Mouse (Mus musculus) CH12.LX (cell line): ENCODE measurements around the gene Fgfr2. TPM values are rescaled to one million over a fixed set of nuclear protein-coding genes. Genes with fewer than 3 reads are reported as not detected.

ENCODE experiments used
- DNase-seq: peaks from one replicate; pipeline ENCODE4 v3.0.0-alpha.2; 2013; ENCODE audit errors: extremely low read depth
- H3K27ac ChIP-seq: 2 replicates; pipeline ENCODE4 v1.5.1; 2012; ENCODE audit warnings: low read depth, mild to moderate bottlenecking, control low read depth, moderate library complexity; ENCODE audit not compliant: insufficient read depth
- H3K27me3 ChIP-seq: replicated peaks from 2 replicates; pipeline ENCODE3; 2012; ENCODE audit warnings: inconsistent platforms
- H3K36me3 ChIP-seq, 2 experiments: replicated peaks in 1 of 2; 2 replicates each; pipeline versions ENCODE3 to v1.6.1; 2012; ENCODE audit warnings: inconsistent platforms in 1 of 2, low read length in 1 of 2, mild to moderate bottlenecking in 1 of 2, mixed read lengths in 1 of 2, moderate library complexity in 1 of 2; ENCODE audit not compliant: control insufficient read depth in 1 of 2, insufficient read depth in 1 of 2
- H3K4me1 ChIP-seq, 2 experiments: 2 replicates each; pipeline ENCODE4 v1.6.1; 2012; ENCODE audit warnings: inconsistent platforms in 1 of 2, moderate library complexity in 1 of 2; ENCODE audit not compliant: insufficient read depth in 2 of 2, control insufficient read depth in 1 of 2
- H3K4me2 ChIP-seq: 2 replicates; pipeline ENCODE4 v1.6.1; 2012; ENCODE audit warnings: low read depth, mild to moderate bottlenecking, control low read depth; ENCODE audit not compliant: poor library complexity, insufficient read depth, severe bottlenecking
- H3K4me3 ChIP-seq, 3 experiments: fragments of 150-350 bp in 1 of 3; sonication (generic) in 1 of 3; replicated peaks in 1 of 3; 2 replicates each; pipeline versions ENCODE3 to v1.5.1; 2011 to 2012; ENCODE audit warnings: low read depth in 2 of 3, low read length in 2 of 3, mild to moderate bottlenecking in 2 of 3, moderate library complexity in 2 of 3, control low read depth in 1 of 3, improper control_type of control experiment in 1 of 3, inconsistent platforms in 1 of 3, mixed read lengths in 1 of 3; ENCODE audit not compliant: poor library complexity in 1 of 3
- H3K79me2 ChIP-seq: replicated peaks from 2 replicates; pipeline ENCODE4 v1.6.1; 2012; ENCODE audit warnings: mild to moderate bottlenecking, moderate library complexity; ENCODE audit not compliant: control insufficient read depth, poor library complexity, insufficient read depth, severe bottlenecking; ENCODE audit errors: extremely low read depth
- H3K9ac ChIP-seq: 2 replicates; pipeline ENCODE4 v1.6.1; 2012; ENCODE audit warnings: low read depth, mild to moderate bottlenecking, control low read depth, moderate library complexity; ENCODE audit not compliant: insufficient read depth
- H3K9me3 ChIP-seq: replicated peaks from 2 replicates; pipeline ENCODE3; 2012; ENCODE audit warnings: low read length, inconsistent platforms, mixed read lengths
- BHLHE40 ChIP-seq: IDR thresholded peaks from 2 replicates; pipeline ENCODE4 v1.6.1; 2011; ENCODE audit warnings: mild to moderate bottlenecking, low read depth, low read length, improper control_type of control experiment
- CTCF ChIP-seq, 2 experiments: IDR thresholded peaks in 1 of 2; conservative IDR thresholded peaks in 1 of 2; 2 replicates each; pipeline ENCODE4 v1.5.1; 2011 to 2012; ENCODE audit warnings: low read depth in 2 of 2, low read length in 2 of 2, improper control_type of control experiment in 1 of 2, inconsistent platforms in 1 of 2, mild to moderate bottlenecking in 1 of 2, moderate library complexity in 1 of 2
- ELF1 ChIP-seq: IDR thresholded peaks from 2 replicates; pipeline ENCODE4 v1.6.1; 2014; ENCODE audit warnings: low read depth, mild to moderate bottlenecking, inconsistent platforms, low read length, improper control_type of control experiment
- JUN ChIP-seq: IDR thresholded peaks from 2 replicates; pipeline ENCODE4 v1.6.1; 2011; ENCODE audit warnings: low read depth, mild to moderate bottlenecking, low read length, improper control_type of control experiment, moderate library complexity; ENCODE audit not compliant: insufficient read depth
- JUND ChIP-seq: conservative IDR thresholded peaks from 2 replicates; pipeline ENCODE4 v1.6.1; 2011; ENCODE audit warnings: low read depth, low read length, improper control_type of control experiment
- KAT2A ChIP-seq: IDR thresholded peaks from 2 replicates; pipeline ENCODE4 v1.6.1; 2012; ENCODE audit warnings: low read length, improper control_type of control experiment, inconsistent platforms; ENCODE audit not compliant: insufficient replicate concordance
- MAFK ChIP-seq: IDR thresholded peaks from 2 replicates; pipeline ENCODE4 v1.6.1; 2011; ENCODE audit warnings: low read length, improper control_type of control experiment; ENCODE audit not compliant: insufficient replicate concordance
- MAZ ChIP-seq: IDR thresholded peaks from 2 replicates; pipeline ENCODE4 v1.6.1; 2012; ENCODE audit warnings: low read depth, mild to moderate bottlenecking, inconsistent platforms, low read length, improper control_type of control experiment, moderate library complexity
- MEF2A ChIP-seq: IDR thresholded peaks from 2 replicates; pipeline ENCODE4 v1.6.1; 2014; ENCODE audit warnings: low read depth, mild to moderate bottlenecking, inconsistent platforms, low read length, improper control_type of control experiment, borderline replicate concordance
- MXI1 ChIP-seq: IDR thresholded peaks from 2 replicates; pipeline ENCODE4 v1.6.1; 2011; ENCODE audit warnings: mild to moderate bottlenecking, low read depth, low read length, improper control_type of control experiment
- PAX5 ChIP-seq: IDR thresholded peaks from 2 replicates; pipeline ENCODE4 v1.6.1; 2012; ENCODE audit warnings: low read length, inconsistent platforms, mixed read lengths
- POLR2A ChIP-seq: IDR thresholded peaks from 2 replicates; pipeline ENCODE4 v1.6.1; 2011; ENCODE audit warnings: low read depth, mild to moderate bottlenecking, improper control_type of control experiment, low read length
- POLR2AphosphoS2 ChIP-seq: IDR thresholded peaks from 2 replicates; pipeline ENCODE4 v1.6.1; 2011; ENCODE audit warnings: low read depth, low read length, improper control_type of control experiment
- RAD21 ChIP-seq: IDR thresholded peaks from 2 replicates; pipeline ENCODE4 v1.6.1; 2011; ENCODE audit warnings: low read depth, mild to moderate bottlenecking, low read length, improper control_type of control experiment, moderate library complexity
- RCOR1 ChIP-seq: conservative IDR thresholded peaks from 2 replicates; pipeline ENCODE4 v1.6.1; 2012; ENCODE audit warnings: low read depth, mild to moderate bottlenecking, inconsistent platforms, low read length, improper control_type of control experiment
- SIN3A ChIP-seq: IDR thresholded peaks from 2 replicates; pipeline ENCODE4 v1.6.1; 2012; ENCODE audit warnings: low read length, improper control_type of control experiment, inconsistent platforms
- UBTF ChIP-seq: IDR thresholded peaks from 2 replicates; pipeline ENCODE4 v1.6.1; 2012; ENCODE audit warnings: low read depth, mild to moderate bottlenecking, inconsistent platforms, low read length, improper control_type of control experiment, moderate library complexity
- ZC3H11A ChIP-seq: IDR thresholded peaks from 2 replicates; pipeline ENCODE4 v1.6.1; 2012; ENCODE audit warnings: low read depth, mild to moderate bottlenecking, inconsistent platforms, low read length, improper control_type of control experiment
- ZKSCAN1 ChIP-seq: IDR thresholded peaks from 2 replicates; pipeline ENCODE4 v1.6.1; 2012; ENCODE audit warnings: low read depth, inconsistent platforms, low read length, improper control_type of control experiment, borderline replicate concordance
- ZMIZ1 ChIP-seq: IDR thresholded peaks from 2 replicates; pipeline ENCODE4 v1.6.1; 2012; ENCODE audit warnings: low read depth, mild to moderate bottlenecking, inconsistent platforms, low read length, improper control_type of control experiment
- ZNF384 ChIP-seq: IDR thresholded peaks from 2 replicates; pipeline ENCODE4 v1.6.1; 2012; ENCODE audit warnings: low read depth, low read length, improper control_type of control experiment, inconsistent platforms
- dilution Hi-C: fragments of 300-500 bp; cut with MboI; formaldehyde crosslinking; loops from 2 replicates; pipeline ENCODE4 v1.14.3; 2020; ENCODE audit warnings: low sequenced_read_pairs; ENCODE audit not compliant: extremely low pct_unique_long_range_greater_than_20kb, extremely low pct_ligation_motif_present
- in situ Hi-C: fragments of 300-500 bp; cut with MboI; formaldehyde crosslinking; loops from 3 replicates; pipeline ENCODE4 v1.14.3; 2019; ENCODE audit warnings: low sequenced_read_pairs, low pct_ligation_motif_present, low pct_unique_long_range_greater_than_20kb, mixed read lengths
- polyA plus RNA-seq: library from polyadenylated mRNA; unstranded; fragments of >175 nt; gene quantifications from 2 replicates; pipeline ENCODE4 v1.2.1, GENCODE M21; 2012; ENCODE audit warnings: low read depth; ENCODE audit not compliant: insufficient read length
- total RNA-seq, 2 experiments: library from RNA; depleted of rRNA; stranded (reverse); fragments of 300-350 nt in 1 of 2; fragments of >200 nt in 1 of 2; gene quantifications; 2 replicates each; pipeline ENCODE4 v1.2.3; 2012 to 2014

The Fgfr2 gene
- total and polyA plus RNA-seq, 3 experiments: not detected

DNA sequence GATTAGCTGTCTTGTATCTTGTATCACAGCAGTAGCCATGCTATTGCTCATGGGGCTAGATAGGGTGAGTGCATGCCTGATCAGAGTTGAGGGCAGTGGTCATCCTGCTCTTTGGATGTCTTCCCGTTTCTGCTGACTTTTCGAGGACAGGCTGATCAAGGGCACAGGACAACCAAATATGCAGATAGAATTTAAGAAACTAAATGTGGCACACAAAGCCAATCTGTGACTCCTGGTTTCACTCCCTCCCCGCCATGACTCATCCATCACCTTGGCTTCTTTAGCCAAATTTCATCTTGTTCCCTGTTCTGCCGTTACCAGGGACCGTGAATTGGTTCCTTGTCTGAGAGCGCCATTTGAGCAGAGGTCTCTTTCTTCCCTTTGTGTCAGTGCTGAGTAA is 1469.7 kb downstream of the Fgfr2 start:
- Histone ChIP-seq H3K4me3 (no peak overlapping the region), H3K4me1 (no peaks in the 10 kb centered on the region), H3K27ac (no peak overlapping the region), H3K79me2 (no peaks in the 10 kb centered on the region), H3K27me3 (peaks cover 90% of the 10 kb centered on the region), H3K4me2 (no peak overlapping the region), H3K9me3 (peaks cover 8% of the 10 kb centered on the region), H3K36me3 (no peaks in the 10 kb centered on the region), H3K9ac (no peak overlapping the region)
- no peak for TF ChIP-seq BHLHE40
- TF ChIP-seq KAT2A: no peak
- no peak for TF ChIP-seq SIN3A
- no peak for TF ChIP-seq RAD21
- no peak for TF ChIP-seq MAFK
- no peak for TF ChIP-seq MAZ
- TF ChIP-seq ZC3H11A: no peak
- TF ChIP-seq POLR2AphosphoS2: no peak
- dilution Hi-C loops (no loop called here), in situ Hi-C loops (no loop called here)
- no peak for DNase-seq

DNA sequence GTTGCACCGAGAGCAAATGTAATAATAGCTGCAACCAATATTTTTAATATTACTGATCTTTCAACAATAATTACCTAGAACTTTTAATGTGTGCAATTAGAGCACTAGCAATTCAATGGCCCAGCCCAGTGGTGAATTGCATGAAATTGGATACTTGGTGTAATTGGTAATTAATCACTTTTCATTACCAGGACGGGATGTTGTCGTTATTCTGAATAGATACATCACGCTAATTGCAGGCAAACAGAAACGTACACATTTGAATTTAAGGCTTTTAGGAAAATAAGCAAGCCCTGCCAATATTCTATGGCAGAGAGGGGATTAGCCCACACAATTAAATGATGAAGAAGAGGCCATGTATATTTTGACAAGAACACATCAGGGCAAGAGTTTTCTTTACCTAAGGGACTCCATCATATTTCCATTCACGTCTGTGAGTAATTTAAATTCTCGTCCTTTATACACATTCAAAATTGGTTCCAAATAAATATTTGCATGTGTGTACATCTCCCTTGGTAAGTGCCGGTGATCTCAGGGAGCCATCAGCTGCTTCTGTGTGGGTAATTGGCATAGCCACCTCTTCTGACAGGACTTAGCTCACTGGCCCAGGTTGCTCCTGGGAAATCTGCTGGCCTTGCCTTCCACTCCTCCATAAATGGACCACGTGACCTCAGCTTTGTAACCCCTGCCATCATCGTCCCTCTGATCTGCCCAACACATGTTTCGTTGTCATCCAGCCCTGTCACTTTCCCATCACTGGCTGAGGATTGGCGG is 1471.0 kb downstream of the Fgfr2 start:
- no peaks in the 10 kb centered on the region for H3K79me2 ChIP-seq
- H3K36me3 ChIP-seq: no peaks in the 10 kb centered on the region
- dilution Hi-C loops: no loop called here
- H3K27me3 ChIP-seq: peaks cover 89% of the 10 kb centered on the region
- no peak for DNase-seq
- H3K4me2 ChIP-seq: no peak overlapping the region
- TF ChIP-seq JUND: no peak
- TF ChIP-seq POLR2A: no peak
- TF ChIP-seq PAX5: no peak
- TF ChIP-seq MXI1: no peak
- TF ChIP-seq ZKSCAN1: no peak
- TF ChIP-seq RCOR1: no peak
- no peak for TF ChIP-seq UBTF
- no peak for TF ChIP-seq ELF1
- no peak for TF ChIP-seq RAD21
- no peak for TF ChIP-seq MAFK
- TF ChIP-seq MEF2A: no peak
- no peak for TF ChIP-seq ZC3H11A
- TF ChIP-seq MAZ: no peak
- TF ChIP-seq CTCF (conservative IDR thresholded peaks at IDR 0.05 in 1 of 2, IDR thresholded peaks at IDR 0.05 in 1 of 2; ENCODE audit: low read depth in 2 of 2, low read length in 2 of 2): no peak
- TF ChIP-seq POLR2AphosphoS2: no peak
- TF ChIP-seq JUN: no peak
- TF ChIP-seq ZMIZ1: no peak
- no peak for TF ChIP-seq ZNF384
- TF ChIP-seq BHLHE40: no peak
- TF ChIP-seq, all 38 proteins: peak for 0
- H3K27ac ChIP-seq: no peak overlapping the region
- peaks cover 8% of the 10 kb centered on the region for H3K9me3 ChIP-seq
- in situ Hi-C loops: no loop called here
- no peaks in the 10 kb centered on the region for H3K4me1 ChIP-seq
- H3K4me3 ChIP-seq: no peak overlapping the region
- H3K9ac ChIP-seq: no peak overlapping the region
